Mouse (Mus musculus) kidney, embryonic 16.5 days (tissue): ENCODE data around the gene Oip5. TPM values are rescaled to one million over a fixed set of nuclear protein-coding genes. Genes with fewer than 3 reads are reported as not detected.
"Not testable (repeated sequence)": the region's sequence is repeated elsewhere in the genome, so short reads cannot be mapped to it uniquely, and the experiment has no call there.

Experiments
- ATAC-seq: fragments of 200-750 bp; cut with Nextera tagmentation; 2 replicates; pipeline ENCODE4 v1.8.0; 2017; ENCODE audit warnings: moderate TSS enrichment; ENCODE audit not compliant: low FRiP score, low TSS enrichment
- H3K27ac ChIP-seq: fragments of 300-500 bp; sonication (generic); 2 replicates; pipeline ENCODE4 v1.5.1; 2014; ENCODE audit warnings: low read length
- H3K27me3 ChIP-seq: fragments of 300-500 bp; sonication (generic); 2 replicates; pipeline ENCODE4 v1.6.1; 2014; ENCODE audit warnings: low read length, control low read depth, mixed read lengths; ENCODE audit not compliant: insufficient read depth
- H3K36me3 ChIP-seq: fragments of 300-500 bp; sonication (generic); 2 replicates; pipeline ENCODE4 v1.6.1; 2014; ENCODE audit warnings: low read length, control low read depth, mixed read lengths; ENCODE audit not compliant: insufficient read depth
- H3K4me1 ChIP-seq: fragments of 300-500 bp; sonication (generic); 2 replicates; pipeline ENCODE4 v1.6.1; 2014; ENCODE audit warnings: low read length, control low read depth, mixed read lengths; ENCODE audit not compliant: insufficient read depth
- H3K4me2 ChIP-seq: fragments of 300-500 bp; sonication (generic); replicated peaks from 2 replicates; pipeline ENCODE4 v1.6.1; 2014; ENCODE audit warnings: low read depth, low read length
- H3K4me3 ChIP-seq: fragments of 300-500 bp; sonication (generic); 2 replicates; pipeline ENCODE4 v1.5.1; 2014; ENCODE audit warnings: mild to moderate bottlenecking, low read length
- H3K9ac ChIP-seq: fragments of 300-500 bp; sonication (generic); replicated peaks from 2 replicates; pipeline ENCODE4 v1.6.1; 2014; ENCODE audit warnings: low read length
- H3K9me3 ChIP-seq: fragments of 300-500 bp; sonication (generic); 2 replicates; pipeline ENCODE4 v1.6.1; 2016; ENCODE audit warnings: low read length, control low read depth
- WGBS: fragments of 180-500 bp; shearing (Covaris S2); extraction: QIAGEN DNeasy Blood & Tissue Kit; methylation state at CpG from one replicate; pipeline ENCODE4 v1.1.7; 2014; 5-methylcytosine and 5-hydroxymethylcytosine counted together
- polyA plus RNA-seq: library from polyadenylated mRNA; unstranded; fragments of >200 nt; fragmentation: Nextera tagmentation; extraction: Ambion mirVana; gene quantifications from 2 replicates; pipeline ENCODE4 v1.2.1, GENCODE M21; 2015

Gene Oip5
- polyA plus RNA-seq, 1 experiment from 2014 or later = 28.9 TPM

- Histone ChIP-seq H3K27me3 (no peaks in the 10 kb centered on the region), H3K9me3 (no peaks in the 10 kb centered on the region), H3K9ac (no peak overlapping the region), H3K4me1 (peaks cover 4% of the 10 kb centered on the region; the same call in 1 of the 2 replicates), H3K4me3 (no peak overlapping the region), H3K36me3 (peaks cover 40% of the 10 kb centered on the region), H3K27ac (no peak overlapping the region), H3K4me2 (no peak overlapping the region)
- no peak for ATAC-seq
- 91% methylated on average over 4 of the region's 4 CpGs for WGBS
Observed at GRCm38 (mm10) chr2:119607023-119607422, 11.2 kb downstream of the Oip5 start.

GRCm38 (mm10) chr2:119605361-119605973 is 12.8 kb downstream of the Oip5 start:
- Histone ChIP-seq H3K4me1 (peaks cover 4% of the 10 kb centered on the region; the same call in 1 of the 2 replicates), H3K4me2 (no peak overlapping the region), H3K27ac (no peak overlapping the region), H3K9ac (no peak overlapping the region), H3K9me3 (no peaks in the 10 kb centered on the region), H3K36me3 (peaks cover 49% of the 10 kb centered on the region), H3K4me3 (no peak overlapping the region), H3K27me3 (no peaks in the 10 kb centered on the region)
- 88% methylated on average over 6 of the region's 6 CpGs for WGBS
- ATAC-seq = no peak

GRCm38 (mm10) chr2:119603909-119604308 is 14.4 kb downstream of the Oip5 start:
- Histone ChIP-seq H3K27me3 (no peaks in the 10 kb centered on the region), H3K36me3 (peaks cover 49% of the 10 kb centered on the region), H3K4me3 (no peak overlapping the region), H3K27ac (no peak overlapping the region), H3K4me1 (peaks cover 4% of the 10 kb centered on the region; the same call in 1 of the 2 replicates), H3K9ac (no peak overlapping the region), H3K4me2 (no peak overlapping the region), H3K9me3 (no peaks in the 10 kb centered on the region)
- ATAC-seq = no peak
- WGBS = 82% methylated on average over 2 of the region's 2 CpGs

- 67% methylated on average over 1 of the region's 1 CpGs for WGBS
- Histone ChIP-seq H3K36me3 (peaks cover 45% of the 10 kb centered on the region), H3K4me1 (peaks cover 4% of the 10 kb centered on the region; the same call in 1 of the 2 replicates)
Observed at GRCm38 (mm10) chr2:119602488-119602887, 15.8 kb downstream of the Oip5 start.

GRCm38 (mm10) chr2:119601575-119601974 is 16.7 kb downstream of the Oip5 start:
- WGBS = 49% methylated on average over 3 of the region's 3 CpGs
- H3K27me3 ChIP-seq, ATAC-seq, H3K27ac ChIP-seq, H3K4me3 ChIP-seq, H3K4me1 ChIP-seq, H3K9me3 ChIP-seq, H3K4me2 ChIP-seq, H3K9ac ChIP-seq: not testable (repeated sequence)
- peaks cover 42% of the 10 kb centered on the region for H3K36me3 ChIP-seq

More at GRCm38 (mm10) chr2:119602488-119602887, 15.8 kb downstream of the Oip5 start:
- no peaks in the 10 kb centered on the region for H3K9me3 ChIP-seq
- H3K4me3 ChIP-seq = no peak overlapping the region
- no peak overlapping the region for H3K9ac ChIP-seq
- H3K4me2 ChIP-seq = no peak overlapping the region
- no peaks in the 10 kb centered on the region for H3K27me3 ChIP-seq
- H3K27ac ChIP-seq = 0 out of 2 replicates have a peak overlapping the region, but pooled peaks have one; percentile 14
- ATAC-seq = no peak

- H3K9ac ChIP-seq = no peak overlapping the region
- H3K4me2 ChIP-seq = no peak overlapping the region
- H3K36me3 ChIP-seq = peaks cover 41% of the 10 kb centered on the region
- H3K27ac ChIP-seq = no peak overlapping the region
- H3K4me3 ChIP-seq = no peak overlapping the region
- no peaks in the 10 kb centered on the region for H3K27me3 ChIP-seq
- no peak for ATAC-seq
- H3K9me3 ChIP-seq = no peaks in the 10 kb centered on the region
- 83% methylated on average over 4 of the region's 4 CpGs for WGBS
- peaks cover 7% of the 10 kb centered on the region; the same call in 1 of the 2 replicates for H3K4me1 ChIP-seq
Observed at GRCm38 (mm10) chr2:119601027-119601426, 17.2 kb downstream of the Oip5 start.

GRCm38 (mm10) chr2:119596781-119597330 is 21.4 kb downstream of the Oip5 start:
- 89% methylated on average over 8 of the region's 8 CpGs for WGBS
- H3K27ac ChIP-seq = no peak overlapping the region
- H3K4me3 ChIP-seq = no peak overlapping the region
- ATAC-seq = no peak
- no peak overlapping the region for H3K4me2 ChIP-seq
- no peaks in the 10 kb centered on the region for H3K27me3 ChIP-seq
- H3K9me3 ChIP-seq = no peaks in the 10 kb centered on the region
- H3K36me3 ChIP-seq = peaks cover 33% of the 10 kb centered on the region
- H3K9ac ChIP-seq = no peak overlapping the region
- H3K4me1 ChIP-seq = peaks cover 18% of the 10 kb centered on the region

- peaks cover 18% of the 10 kb centered on the region for H3K4me1 ChIP-seq
- 21% methylated on average over 4 of the region's 4 CpGs for WGBS
- H3K36me3 ChIP-seq = peaks cover 23% of the 10 kb centered on the region
- H3K9ac ChIP-seq = peak overlapping the region; percentile 96
- H3K27me3 ChIP-seq = no peaks in the 10 kb centered on the region
- ATAC-seq = no peak
- no peak overlapping the region for H3K27ac ChIP-seq
- peak overlapping the region; percentile 75 for H3K4me3 ChIP-seq
- H3K9me3 ChIP-seq = no peaks in the 10 kb centered on the region
- peak overlapping the region; percentile 78 for H3K4me2 ChIP-seq
Observed at GRCm38 (mm10) chr2:119595308-119595707, 23.0 kb downstream of the Oip5 start.

- H3K27ac ChIP-seq = peak overlapping the region; percentile 85
- peak overlapping the region; percentile 75 for H3K4me3 ChIP-seq
- H3K27me3 ChIP-seq = no peaks in the 10 kb centered on the region
- H3K36me3 ChIP-seq = peaks cover 16% of the 10 kb centered on the region
- H3K9me3 ChIP-seq = no peaks in the 10 kb centered on the region
- H3K9ac ChIP-seq = peak overlapping the region; percentile 96
- peaks cover 18% of the 10 kb centered on the region for H3K4me1 ChIP-seq
- under 1% methylated on average over 60 of the region's 61 CpGs for whole genome bisulfite sequencing
- peak overlapping the region; percentile 78 for H3K4me2 ChIP-seq
- ATAC-seq = peak; percentile 98
Observed at GRCm38 (mm10) chr2:119594113-119594981, 23.9 kb downstream of the Oip5 start.
